Mouse (Mus musculus): ENCODE measurements at regions not wholly inside any gene's neighbourhood (a gene's known extent, or its start where the extent isn't known, plus 50 kb on each side); places are given as distances from the start of the nearest gene placed in this dataset.
"Not testable (repeated sequence)": the region's sequence is repeated elsewhere in the genome, so short reads cannot be mapped to it uniquely, and the experiment has no call there.

- DNase-seq, result not testable (repeated sequence)
Observed at GRCm38 (mm10) chr11:12913401-12913800, 448.6 kb upstream of the Cobl start.

GRCm38 (mm10) chr11:12873712-12874111 is 409.0 kb upstream of the Cobl start:
- peak; percentile 25 for DNase-seq

GRCm38 (mm10) chr11:12872802-12873201 is 408.0 kb upstream of the Cobl start:
- DNase-seq, result peak; percentile 68

GRCm38 (mm10) chr11:12872399-12872798 is 407.6 kb upstream of the Cobl start:
- peak; percentile 64 for DNase-seq

- no peak for DNase-seq
Observed at GRCm38 (mm10) chr11:12867541-12867940, 402.8 kb upstream of the Cobl start.

GRCm38 (mm10) chr11:12865034-12865620 is 400.4 kb upstream of the Cobl start:
- DNase-seq, result no peak

GRCm38 (mm10) chr11:12859344-12859930 is 394.7 kb upstream of the Cobl start:
- no peak for DNase-seq

GRCm38 (mm10) chr11:12858274-12858884 is 393.6 kb upstream of the Cobl start:
- DNase-seq, result no peak

- DNase-seq, result no peak
Observed at GRCm38 (mm10) chr11:12857358-12858199, 392.8 kb upstream of the Cobl start.

- DNase-seq, result no peak
Observed at GRCm38 (mm10) chr11:12847793-12848192, 383.0 kb upstream of the Cobl start.

- DNase-seq, result no peak
Observed at GRCm38 (mm10) chr11:12843631-12844423, 379.1 kb upstream of the Cobl start.

- DNase-seq, result no peak
Observed at GRCm38 (mm10) chr11:12841393-12841792, 376.6 kb upstream of the Cobl start.

- DNase-seq, result no peak
Observed at GRCm38 (mm10) chr11:12837920-12838319, 373.2 kb upstream of the Cobl start.

GRCm38 (mm10) chr11:12837387-12837786 is 372.6 kb upstream of the Cobl start:
- DNase-seq, result no peak

GRCm38 (mm10) chr11:12836387-12836786 is 371.6 kb upstream of the Cobl start:
- no peak for DNase-seq

GRCm38 (mm10) chr11:12812021-12812420 is 347.3 kb upstream of the Cobl start:
- no peak for DNase-seq

- DNase-seq, result peak; percentile 66
Observed at GRCm38 (mm10) chr11:12810949-12811881, 346.5 kb upstream of the Cobl start.
